Mouse (Mus musculus): ENCODE results near the gene Ccdc186. TPM values are rescaled to one million over a fixed set of nuclear protein-coding genes. Genes with fewer than 3 reads are reported as not detected.

Ccdc186 gene
- total and polyA plus RNA-seq, 3 experiments: 2.2 to 7.5 (median 3.4) TPM

DNA sequence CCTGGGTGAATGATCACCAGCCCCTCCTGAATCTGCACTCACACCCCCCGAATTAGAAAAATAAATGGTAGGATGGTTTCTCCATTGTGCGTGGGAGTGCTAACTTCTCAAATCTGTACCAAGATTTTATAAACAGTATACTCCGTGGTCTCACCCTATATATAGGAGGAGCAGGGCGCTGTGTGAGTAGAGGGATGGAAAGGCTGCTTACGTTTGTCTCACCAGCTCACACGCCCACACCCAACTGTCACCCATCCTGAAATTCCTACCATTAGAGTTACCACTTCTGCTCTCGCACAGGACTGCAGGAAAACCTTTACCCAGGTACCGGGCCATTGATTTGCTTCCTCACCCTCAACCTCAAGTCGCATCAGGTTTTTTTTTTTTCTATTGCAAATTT, 53.0 kb downstream of the Ccdc186 start:
- no peak for TF ChIP-seq MEF2A (IDR thresholded peaks at IDR 0.05; ENCODE audit: borderline replicate concordance, low read depth, low read length)
- no peak for TF ChIP-seq CTCF (conservative IDR thresholded peaks at IDR 0.05 in 1 of 2, IDR thresholded peaks at IDR 0.05 in 1 of 2; ENCODE audit: low read depth in 2 of 2, low read length in 2 of 2)
- no peak for TF ChIP-seq JUN (IDR thresholded peaks at IDR 0.05; ENCODE audit: insufficient read depth, low read depth, low read length)
- no peak for TF ChIP-seq MYC (IDR thresholded peaks at IDR 0.05; ENCODE audit: low read depth, low read length)
- TF ChIP-seq CHD2 (IDR thresholded peaks at IDR 0.05; ENCODE audit: low read length): no peak
- TF ChIP-seq USF1 (IDR thresholded peaks at IDR 0.05; ENCODE audit: low read depth, low read length): no peak
- TF ChIP-seq IRF4 (IDR thresholded peaks at IDR 0.05; ENCODE audit: low read depth, low read length): no peak
- TF ChIP-seq ETS1 (conservative IDR thresholded peaks at IDR 0.05; ENCODE audit: low read depth, low read length): no peak
- TF ChIP-seq MAZ (IDR thresholded peaks at IDR 0.05; ENCODE audit: low read depth, low read length): no peak
- TF ChIP-seq ELF1 (IDR thresholded peaks at IDR 0.05; ENCODE audit: low read depth, low read length): no peak
- no peak for TF ChIP-seq UBTF (IDR thresholded peaks at IDR 0.05; ENCODE audit: low read depth, low read length)
- no peak for TF ChIP-seq ZKSCAN1 (IDR thresholded peaks at IDR 0.05; ENCODE audit: borderline replicate concordance, low read depth, low read length)
- TF ChIP-seq ZNF384 (IDR thresholded peaks at IDR 0.05; ENCODE audit: low read depth, low read length): no peak
- TF ChIP-seq SIN3A (IDR thresholded peaks at IDR 0.05; ENCODE audit: low read length): no peak
- TF ChIP-seq MAFK (IDR thresholded peaks at IDR 0.05; ENCODE audit: insufficient replicate concordance, low read length): no peak
- TF ChIP-seq TCF12 (IDR thresholded peaks at IDR 0.05; ENCODE audit: low read depth, low read length): no peak
- no peak for TF ChIP-seq E2F4 (IDR thresholded peaks at IDR 0.05; ENCODE audit: insufficient replicate concordance, low read depth, low read length)
- no peak for TF ChIP-seq USF2 (conservative IDR thresholded peaks at IDR 0.05; ENCODE audit: low read depth, low read length)
- H3K9me3 ChIP-seq (replicated peaks; ENCODE audit: low read length): peaks cover 3% of the 10 kb centered on the region
- in situ Hi-C loops (cut with MboI; ENCODE audit: low pct_ligation_motif_present, low pct_unique_long_range_greater_than_20kb, low sequenced_read_pairs): no loop called here
- H3K27me3 ChIP-seq (replicated peaks): no peaks in the 10 kb centered on the region
- H3K4me1 ChIP-seq (ENCODE audit: control insufficient read depth in 1 of 2, insufficient read depth in 2 of 2): peaks cover 5 to 39% of the 10 kb centered on the region in 2 experiments; a peak in 3 of 4 replicates
- no peak overlapping the region for H3K9ac ChIP-seq (ENCODE audit: insufficient read depth, low read depth)
- no peak overlapping the region for H3K4me2 ChIP-seq (ENCODE audit: insufficient read depth, low read depth, poor library complexity, severe bottlenecking)
- no peak overlapping the region for H3K4me3 ChIP-seq (replicated peaks in 1 of 3; ENCODE audit: low read depth in 2 of 3, low read length in 2 of 3, poor library complexity in 1 of 3)
- H3K79me2 ChIP-seq (replicated peaks; ENCODE audit: control insufficient read depth, extremely low read depth, insufficient read depth, poor library complexity, severe bottlenecking): no peaks in the 10 kb centered on the region
- dilution Hi-C loops (cut with MboI; ENCODE audit: extremely low pct_ligation_motif_present, extremely low pct_unique_long_range_greater_than_20kb, low sequenced_read_pairs): no loop called here
- no peaks in the 10 kb centered on the region for H3K36me3 ChIP-seq (replicated peaks in 1 of 2; ENCODE audit: control insufficient read depth in 1 of 2, insufficient read depth in 1 of 2, low read length in 1 of 2)
- no peak for DNase-seq (ENCODE audit: extremely low read depth)
- no peak overlapping the region for H3K27ac ChIP-seq (ENCODE audit: insufficient read depth, low read depth)

DNA sequence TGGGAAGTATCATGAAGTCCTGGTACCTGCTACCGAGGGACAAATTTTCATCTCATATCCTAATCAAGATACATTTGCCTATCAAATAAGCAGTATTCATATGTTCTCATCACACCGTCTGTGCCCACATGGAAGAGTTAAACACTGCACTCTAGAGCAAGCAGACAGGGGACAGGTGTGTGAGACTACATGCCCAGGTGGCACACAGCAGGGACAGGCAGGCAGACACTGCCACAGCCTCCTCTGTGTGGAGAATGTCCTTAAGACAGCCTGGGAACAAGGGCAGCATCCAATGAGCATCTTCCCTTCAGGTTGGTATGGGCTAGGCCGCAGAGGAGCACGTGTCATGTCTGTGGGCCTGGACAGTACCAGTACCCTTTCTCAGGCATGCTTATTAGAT, 59.3 kb downstream of the Ccdc186 start:
- DNase-seq (ENCODE audit: extremely low read depth): no peak
- Histone ChIP-seq H3K9ac (ENCODE audit: insufficient read depth, low read depth) (no peak overlapping the region), H3K4me2 (ENCODE audit: insufficient read depth, low read depth, poor library complexity, severe bottlenecking) (no peak overlapping the region), H3K36me3 (replicated peaks in 1 of 2; ENCODE audit: control insufficient read depth in 1 of 2, insufficient read depth in 1 of 2, low read length in 1 of 2) (no peaks in the 10 kb centered on the region), H3K4me1 (ENCODE audit: control insufficient read depth in 1 of 2, insufficient read depth in 2 of 2) (peaks cover 10 to 17% of the 10 kb centered on the region in 2 experiments; a peak in 3 of 4 replicates), H3K79me2 (replicated peaks; ENCODE audit: control insufficient read depth, extremely low read depth, insufficient read depth, poor library complexity, severe bottlenecking) (no peaks in the 10 kb centered on the region), H3K9me3 (replicated peaks; ENCODE audit: low read length) (peaks cover 3% of the 10 kb centered on the region), H3K27ac (ENCODE audit: insufficient read depth, low read depth) (no peak overlapping the region), H3K27me3 (replicated peaks) (no peaks in the 10 kb centered on the region), H3K4me3 (replicated peaks in 1 of 3; ENCODE audit: low read depth in 2 of 3, low read length in 2 of 3, poor library complexity in 1 of 3) (no peak overlapping the region)
- dilution Hi-C loops (cut with MboI; ENCODE audit: extremely low pct_ligation_motif_present, extremely low pct_unique_long_range_greater_than_20kb, low sequenced_read_pairs) (no loop called here), in situ Hi-C loops (cut with MboI; ENCODE audit: low pct_ligation_motif_present, low pct_unique_long_range_greater_than_20kb, low sequenced_read_pairs) (no loop called here)
- no peak for TF ChIP-seq UBTF (IDR thresholded peaks at IDR 0.05; ENCODE audit: low read depth, low read length)
- TF ChIP-seq EP300 (IDR thresholded peaks at IDR 0.05; ENCODE audit: low read length): no peak
- no peak for TF ChIP-seq USF1 (IDR thresholded peaks at IDR 0.05; ENCODE audit: low read depth, low read length)
- no peak for TF ChIP-seq POLR2AphosphoS2 (IDR thresholded peaks at IDR 0.05; ENCODE audit: low read depth, low read length)
- no peak for TF ChIP-seq ZNF384 (IDR thresholded peaks at IDR 0.05; ENCODE audit: low read depth, low read length)
- no peak for TF ChIP-seq TBP (conservative IDR thresholded peaks at IDR 0.05; ENCODE audit: low read depth, low read length)
- TF ChIP-seq JUND (conservative IDR thresholded peaks at IDR 0.05; ENCODE audit: low read depth, low read length): no peak

Data from CH12.LX (cell line).